Mouse (Mus musculus) hindbrain, postnatal 0 days (tissue): ENCODE data around the gene Sorbs2. TPM values are rescaled to one million over a fixed set of nuclear protein-coding genes. Genes with fewer than 3 reads are reported as not detected.
A peak's percentile ranks its signal among the peaks of the same experiment; 100 is the strongest.

Experiments used
- ATAC-seq: fragments of 200-750 bp; cut with Nextera tagmentation; 2 replicates; pipeline ENCODE4 v1.8.0; 2017; ENCODE audit warnings: mild to moderate bottlenecking, moderate TSS enrichment, moderate library complexity
- DNase-seq: peaks from one replicate; pipeline ENCODE4 v3.0.0-alpha.2; 2015; ENCODE audit warnings: low spot score
- H3K27ac ChIP-seq: fragments of 300-500 bp; sonication (generic); 2 replicates; pipeline ENCODE4 v1.5.1; 2014; ENCODE audit warnings: mild to moderate bottlenecking
- H3K27me3 ChIP-seq: fragments of 300-500 bp; sonication (generic); 2 replicates; pipeline ENCODE4 v1.6.1; 2014; ENCODE audit warnings: low read length, mixed read lengths; ENCODE audit not compliant: insufficient read depth
- H3K36me3 ChIP-seq: fragments of 300-500 bp; sonication (generic); 2 replicates; pipeline ENCODE4 v1.6.1; 2014; ENCODE audit warnings: low read length, mixed read lengths; ENCODE audit not compliant: insufficient read depth
- H3K4me1 ChIP-seq: fragments of 300-500 bp; sonication (generic); 2 replicates; pipeline ENCODE4 v1.6.1; 2014; ENCODE audit warnings: antibody characterized with exemption, low read length, mixed read lengths; ENCODE audit not compliant: insufficient read depth
- H3K4me2 ChIP-seq: fragments of 300-500 bp; sonication (generic); 2 replicates; pipeline ENCODE4 v1.6.1; 2014; ENCODE audit warnings: low read depth, mild to moderate bottlenecking, low read length, moderate library complexity, mixed read lengths
- H3K4me3 ChIP-seq: fragments of 300-500 bp; sonication (generic); 2 replicates; pipeline ENCODE4 v1.5.1; 2014; ENCODE audit warnings: low read length
- H3K9ac ChIP-seq: fragments of 300-500 bp; sonication (generic); replicated peaks from 2 replicates; pipeline ENCODE4 v1.6.1; 2014; ENCODE audit warnings: mild to moderate bottlenecking, low read length, moderate library complexity, mixed read lengths
- H3K9me3 ChIP-seq: fragments of 300-500 bp; sonication (generic); 2 replicates; pipeline ENCODE4 v1.6.1; 2016; ENCODE audit warnings: low read length, mixed read lengths
- CTCF ChIP-seq: IDR thresholded peaks from 2 replicates; pipeline ENCODE4 v1.5.1; 2016; ENCODE audit warnings: antibody characterized with exemption, control low read depth, low read depth
- WGBS: fragments of 180-500 bp; shearing (Covaris S2); extraction: QIAGEN DNeasy Blood & Tissue Kit; methylation state at CpG from one replicate; pipeline ENCODE4 v1.1.7; 2014; 5-methylcytosine and 5-hydroxymethylcytosine counted together
- polyA plus RNA-seq: library from polyadenylated mRNA; unstranded; fragments of >200 nt; fragmentation: Nextera tagmentation; extraction: Ambion mirVana; gene quantifications from 2 replicates; pipeline ENCODE4 v1.2.1, GENCODE M21; 2015
- total RNA-seq: library from RNA; depleted of rRNA; stranded (reverse); fragments of >200 nt; gene quantifications from 2 replicates; pipeline ENCODE4 v1.2.3, GENCODE M21; 2014

The Sorbs2 gene
- total and polyA plus RNA-seq, 2 experiments from 2014 or later = 37.8 to 65.6 TPM

- peak; percentile 55 for DNase-seq
- H3K4me1 ChIP-seq = no peaks in the 10 kb centered on the region
- H3K9ac ChIP-seq = no peak overlapping the region
- peak; percentile 39 for TF ChIP-seq CTCF
- no peaks in the 10 kb centered on the region for H3K27me3 ChIP-seq
- H3K4me2 ChIP-seq = no peak overlapping the region
- 0 out of 2 replicates have a peak, but pooled peaks cover 2% of the 10 kb centered on the region for H3K36me3 ChIP-seq
- H3K9me3 ChIP-seq = no peaks in the 10 kb centered on the region
- no peak overlapping the region for H3K27ac ChIP-seq
- ATAC-seq = 0 out of 2 replicates have a peak, but pooled peaks have one; percentile 13
- no peak overlapping the region for H3K4me3 ChIP-seq
- WGBS = 61% methylated on average over 12 of the region's 12 CpGs
Measured at GRCm38 (mm10) chr8:45751512-45752502, 244.2 kb downstream of the Sorbs2 start.

- Histone ChIP-seq H3K4me3 (no peak overlapping the region), H3K27ac (peak overlapping the region; percentile 29; the same call in 1 of the 2 replicates), H3K27me3 (no peaks in the 10 kb centered on the region), H3K9me3 (no peaks in the 10 kb centered on the region), H3K9ac (no peak overlapping the region), H3K4me2 (no peak overlapping the region), H3K36me3 (0 out of 2 replicates have a peak, but pooled peaks cover 2% of the 10 kb centered on the region), H3K4me1 (no peaks in the 10 kb centered on the region)
- WGBS = 57% methylated on average over 9 of the region's 9 CpGs
- peak; percentile 43 for DNase-seq
- no peak for TF ChIP-seq CTCF
- ATAC-seq = peak; percentile 85
Measured at GRCm38 (mm10) chr8:45755482-45755881, 247.9 kb downstream of the Sorbs2 start.

- H3K9ac ChIP-seq = no peak overlapping the region
- no peaks in the 10 kb centered on the region for H3K4me1 ChIP-seq
- 0 out of 2 replicates have a peak, but pooled peaks cover 4% of the 10 kb centered on the region for H3K36me3 ChIP-seq
- 0 out of 2 replicates have a peak, but pooled peaks have one; percentile 46 for ATAC-seq
- DNase-seq = no peak
- no peaks in the 10 kb centered on the region for H3K9me3 ChIP-seq
- no peak overlapping the region for H3K4me3 ChIP-seq
- no peak overlapping the region for H3K4me2 ChIP-seq
- H3K27me3 ChIP-seq = no peaks in the 10 kb centered on the region
- whole genome bisulfite sequencing = 68% methylated on average over 7 of the region's 7 CpGs
- no peak for TF ChIP-seq CTCF
- peak overlapping the region; percentile 29; the same call in 1 of the 2 replicates for H3K27ac ChIP-seq
Measured at GRCm38 (mm10) chr8:45755972-45756371, 248.4 kb downstream of the Sorbs2 start.

GRCm38 (mm10) chr8:45760622-45761021 is 253.0 kb downstream of the Sorbs2 start:
- DNase-seq (no peak), ATAC-seq (no peak)
- no peaks in the 10 kb centered on the region for H3K27me3 ChIP-seq
- no peak overlapping the region for H3K4me2 ChIP-seq
- H3K9ac ChIP-seq = no peak overlapping the region
- no peak overlapping the region for H3K4me3 ChIP-seq
- no peaks in the 10 kb centered on the region for H3K9me3 ChIP-seq
- 88% methylated on average over 9 of the region's 9 CpGs for WGBS
- TF ChIP-seq CTCF = no peak
- no peak overlapping the region for H3K27ac ChIP-seq
- peaks cover 6% of the 10 kb centered on the region; the same call in 1 of the 2 replicates for H3K4me1 ChIP-seq
- 0 out of 2 replicates have a peak, but pooled peaks cover 4% of the 10 kb centered on the region for H3K36me3 ChIP-seq

- TF ChIP-seq CTCF = no peak
- DNase-seq = no peak
- H3K4me3 ChIP-seq = no peak overlapping the region
- 91% methylated on average over 1 of the region's 1 CpGs for WGBS
- no peak overlapping the region for H3K9ac ChIP-seq
- 0 out of 2 replicates have a peak, but pooled peaks cover 4% of the 10 kb centered on the region for H3K36me3 ChIP-seq
- H3K4me1 ChIP-seq = peaks cover 7% of the 10 kb centered on the region; the same call in 1 of the 2 replicates
- no peaks in the 10 kb centered on the region for H3K9me3 ChIP-seq
- H3K27ac ChIP-seq = no peak overlapping the region
- no peak for ATAC-seq
- H3K27me3 ChIP-seq = no peaks in the 10 kb centered on the region
- H3K4me2 ChIP-seq = no peak overlapping the region
Measured at GRCm38 (mm10) chr8:45761053-45761452, 253.5 kb downstream of the Sorbs2 start.

- TF ChIP-seq CTCF = no peak
- Histone ChIP-seq H3K4me1 (peaks cover 9% of the 10 kb centered on the region; the same call in 1 of the 2 replicates), H3K4me3 (0 out of 2 replicates have a peak overlapping the region, but pooled peaks have one; percentile 4), H3K27me3 (no peaks in the 10 kb centered on the region), H3K4me2 (peak overlapping the region; percentile 45; the same call in 1 of the 2 replicates), H3K27ac (0 out of 2 replicates have a peak overlapping the region, but pooled peaks have one; percentile 26), H3K9me3 (no peaks in the 10 kb centered on the region), H3K36me3 (0 out of 2 replicates have a peak, but pooled peaks cover 4% of the 10 kb centered on the region), H3K9ac (no peak overlapping the region)
- DNase-seq (no peak), ATAC-seq (peak; percentile 30)
- WGBS = 48% methylated on average over 15 of the region's 15 CpGs
Measured at GRCm38 (mm10) chr8:45762982-45763689, 255.5 kb downstream of the Sorbs2 start.
